Mouse (Mus musculus) midbrain, embryonic 10.5 days (tissue): ENCODE results near the gene Snap91. TPM values are rescaled to one million over a fixed set of nuclear protein-coding genes. Genes with fewer than 3 reads are reported as not detected.
A peak's percentile ranks its signal among the peaks of the same experiment; 100 is the strongest.

Experiments
- DNase-seq: peaks from one replicate; pipeline ENCODE4 v3.0.0-alpha.2; 2017; ENCODE audit warnings: low spot score
- H3K27ac ChIP-seq: fragments of 300-500 bp; sonication (generic); replicated peaks from 2 replicates; pipeline ENCODE4 v1.5.1; 2016; ENCODE audit warnings: mild to moderate bottlenecking
- H3K27me3 ChIP-seq: fragments of 300-500 bp; sonication (generic); 2 replicates; pipeline ENCODE4 v1.6.1; 2016; ENCODE audit warnings: low read depth, mild to moderate bottlenecking; ENCODE audit not compliant: poor library complexity, severe bottlenecking
- H3K36me3 ChIP-seq: fragments of 300-500 bp; sonication (generic); 2 replicates; pipeline ENCODE4 v1.6.1; 2016; ENCODE audit warnings: mild to moderate bottlenecking, moderate library complexity
- H3K4me1 ChIP-seq: fragments of 300-500 bp; sonication (generic); 2 replicates; pipeline ENCODE4 v1.6.1; 2016
- H3K4me3 ChIP-seq: fragments of 300-500 bp; sonication (generic); 2 replicates; pipeline ENCODE4 v1.5.1; 2016; ENCODE audit warnings: mild to moderate bottlenecking, moderate library complexity
- H3K9me3 ChIP-seq: fragments of 300-500 bp; sonication (generic); replicated peaks from 2 replicates; pipeline ENCODE4 v1.6.1; 2016; ENCODE audit warnings: mild to moderate bottlenecking
- WGBS: fragments of 180-500 bp; shearing (Covaris S2); methylation state at CpG from one replicate; pipeline ENCODE4 v1.1.7; 2016; 5-methylcytosine and 5-hydroxymethylcytosine counted together
- polyA plus RNA-seq: library from polyadenylated mRNA; unstranded; fragments of >200 nt; fragmentation: Nextera tagmentation; extraction: Ambion mirVana; gene quantifications from 2 replicates; pipeline ENCODE4 v1.2.1, GENCODE M21; 2016

Gene Snap91
- polyA plus RNA-seq, 1 experiment from 2014 or later, result 6.5 TPM

DNA sequence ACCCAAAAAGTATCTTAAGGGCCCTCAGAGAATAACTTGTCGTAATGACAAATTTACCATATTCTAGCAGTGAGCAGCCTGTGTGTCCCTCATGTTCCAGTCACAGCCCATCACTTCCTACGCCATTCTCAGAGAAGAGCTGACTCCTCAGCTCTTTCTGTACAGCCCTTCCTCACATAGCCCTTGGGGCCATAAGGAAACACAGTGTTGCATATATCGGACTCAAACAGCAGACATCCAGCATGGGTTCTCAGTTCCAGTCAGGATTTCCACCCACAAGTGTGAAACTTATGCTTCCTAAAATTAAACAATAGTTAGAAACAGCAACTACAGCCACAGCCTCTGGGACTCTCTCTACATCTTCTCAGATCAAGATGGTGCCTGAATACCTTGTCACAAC, 27.6 kb downstream of the Snap91 start:
- no peaks in the 10 kb centered on the region for H3K4me1 ChIP-seq
- H3K9me3 ChIP-seq, result no peaks in the 10 kb centered on the region
- no peak overlapping the region for H3K27ac ChIP-seq
- WGBS, result 92% methylated on average over 3 of the region's 3 CpGs
- no peak for DNase-seq
- no peaks in the 10 kb centered on the region for H3K36me3 ChIP-seq
- H3K27me3 ChIP-seq, result no peaks in the 10 kb centered on the region
- H3K4me3 ChIP-seq, result no peak overlapping the region

DNA sequence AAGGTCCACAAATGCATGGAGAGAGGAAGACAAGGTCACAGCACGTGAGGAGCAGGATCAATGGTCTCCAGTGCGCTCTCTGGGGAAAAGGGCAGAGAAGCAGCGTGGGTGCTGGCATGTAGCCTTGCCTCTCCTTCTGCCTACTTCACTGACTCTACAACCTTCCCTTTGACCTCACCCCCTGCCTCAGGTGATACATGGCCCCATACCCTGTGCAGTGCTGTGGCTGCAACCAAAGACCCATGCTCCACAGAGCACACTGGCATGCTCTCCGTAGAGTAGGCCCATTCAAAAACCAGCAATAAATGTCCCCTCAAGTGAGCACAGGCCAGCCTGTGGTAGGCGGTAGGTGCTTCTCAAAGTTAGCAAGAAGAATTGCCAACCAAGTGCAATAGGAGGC, 28.8 kb downstream of the Snap91 start:
- no peaks in the 10 kb centered on the region for H3K36me3 ChIP-seq
- no peaks in the 10 kb centered on the region for H3K4me1 ChIP-seq
- H3K4me3 ChIP-seq, result no peak overlapping the region
- no peak for DNase-seq
- WGBS, result 90% methylated on average over 5 of the region's 5 CpGs
- H3K27ac ChIP-seq, result no peak overlapping the region
- H3K9me3 ChIP-seq, result no peaks in the 10 kb centered on the region
- no peaks in the 10 kb centered on the region for H3K27me3 ChIP-seq

DNA sequence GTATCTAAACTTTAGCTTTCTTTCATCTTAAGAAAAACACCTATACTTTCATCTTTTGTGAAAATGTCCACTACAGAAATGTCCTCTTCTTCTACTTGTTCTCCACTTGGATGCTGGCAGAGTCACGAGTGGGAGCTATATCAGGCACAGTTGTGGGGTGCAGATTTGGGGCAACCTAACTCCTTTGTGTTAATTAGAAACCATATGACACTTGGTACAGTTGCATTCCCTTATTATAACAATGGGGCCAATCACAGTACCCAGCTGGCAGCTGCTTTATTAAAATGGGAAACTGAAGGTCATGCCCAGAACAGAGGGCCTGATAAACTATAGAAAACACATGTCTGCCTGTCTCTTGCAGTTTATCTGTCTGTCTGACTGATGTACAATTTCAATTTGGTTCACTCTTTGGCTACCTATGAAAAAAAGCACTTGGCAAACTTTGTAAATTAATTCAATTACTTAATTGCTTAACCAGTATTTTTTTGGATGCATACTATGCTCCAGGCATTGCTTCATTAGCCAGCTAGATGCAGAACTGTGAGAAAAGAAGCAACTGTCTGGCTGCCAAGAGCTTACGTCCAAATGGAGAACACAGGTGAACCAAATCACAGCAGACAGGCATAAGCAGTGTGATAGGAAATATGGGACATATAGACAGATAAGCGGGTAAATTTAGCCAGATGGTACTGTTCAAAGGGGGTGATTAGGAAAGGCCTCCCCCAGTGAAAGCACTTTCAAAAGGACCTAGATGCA, 29.8 kb downstream of the Snap91 start:
- H3K4me3 ChIP-seq, result no peak overlapping the region
- no peaks in the 10 kb centered on the region for H3K27me3 ChIP-seq
- H3K36me3 ChIP-seq, result no peaks in the 10 kb centered on the region
- no peaks in the 10 kb centered on the region for H3K9me3 ChIP-seq
- no peak for DNase-seq
- no peak overlapping the region for H3K27ac ChIP-seq
- WGBS, result 87% methylated on average over 3 of the region's 3 CpGs
- H3K4me1 ChIP-seq, result no peaks in the 10 kb centered on the region

DNA sequence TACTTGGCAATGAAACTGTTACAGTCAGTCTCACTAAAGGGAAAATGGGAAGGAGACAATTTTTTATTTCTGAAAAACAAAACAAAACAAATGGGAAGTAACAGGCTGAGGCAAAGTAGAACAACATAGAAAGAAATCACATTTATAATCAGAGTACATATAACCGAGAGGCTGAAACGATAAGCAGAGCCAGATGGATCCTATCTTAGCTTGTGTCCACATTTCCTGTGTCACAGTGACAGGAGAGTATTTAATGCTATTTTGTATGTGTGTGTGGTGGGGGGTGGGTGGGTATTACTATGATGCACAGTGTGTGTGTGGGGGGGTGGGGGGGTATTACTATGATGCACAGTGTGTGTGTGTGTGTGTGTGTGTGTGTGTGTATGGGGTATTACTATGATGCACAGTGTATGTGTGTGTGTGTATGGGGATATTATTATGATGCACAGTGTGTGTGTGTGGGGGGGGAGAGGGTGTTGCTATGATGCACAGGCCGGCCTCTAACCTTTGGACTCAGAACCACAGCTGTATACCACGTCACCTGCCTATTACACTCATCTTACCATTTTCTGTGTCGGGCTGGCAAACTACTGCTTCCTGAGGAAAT, 36.6 kb downstream of the Snap91 start:
- Histone ChIP-seq H3K27me3 (no peaks in the 10 kb centered on the region), H3K27ac (no peak overlapping the region), H3K4me3 (no peak overlapping the region), H3K4me1 (no peaks in the 10 kb centered on the region), H3K9me3 (no peaks in the 10 kb centered on the region), H3K36me3 (no peaks in the 10 kb centered on the region)
- WGBS, result 89% methylated on average over 5 of the region's 5 CpGs
- no peak for DNase-seq

DNA sequence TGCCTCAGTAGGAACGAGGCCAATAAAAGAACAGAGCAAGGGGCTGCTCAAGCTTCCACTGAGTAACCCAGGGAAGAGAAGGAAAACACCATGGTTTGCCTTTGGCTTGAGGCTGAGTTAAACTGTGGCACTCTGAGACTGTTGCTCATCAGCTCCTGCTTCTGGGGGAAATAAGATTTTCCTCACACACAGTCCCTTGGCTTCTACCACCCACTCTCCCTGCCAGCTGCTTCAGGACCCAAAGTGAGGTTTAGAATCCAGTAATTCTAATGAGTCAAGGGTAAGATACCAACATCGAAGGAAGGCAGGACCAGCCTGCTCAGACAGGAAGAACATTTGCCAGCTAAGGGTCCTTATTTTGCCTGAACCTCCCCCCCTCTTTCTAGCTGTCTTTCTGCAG, 50.7 kb downstream of the Snap91 start:
- Histone ChIP-seq H3K27ac (0 out of 2 replicates have a peak overlapping the region, but pooled peaks have one; percentile 28), H3K27me3 (no peaks in the 10 kb centered on the region), H3K4me3 (no peak overlapping the region), H3K9me3 (no peaks in the 10 kb centered on the region), H3K4me1 (peaks cover 16% of the 10 kb centered on the region), H3K36me3 (no peaks in the 10 kb centered on the region)
- no peak for DNase-seq
- WGBS, result 93% methylated on average over 2 of the region's 2 CpGs

DNA sequence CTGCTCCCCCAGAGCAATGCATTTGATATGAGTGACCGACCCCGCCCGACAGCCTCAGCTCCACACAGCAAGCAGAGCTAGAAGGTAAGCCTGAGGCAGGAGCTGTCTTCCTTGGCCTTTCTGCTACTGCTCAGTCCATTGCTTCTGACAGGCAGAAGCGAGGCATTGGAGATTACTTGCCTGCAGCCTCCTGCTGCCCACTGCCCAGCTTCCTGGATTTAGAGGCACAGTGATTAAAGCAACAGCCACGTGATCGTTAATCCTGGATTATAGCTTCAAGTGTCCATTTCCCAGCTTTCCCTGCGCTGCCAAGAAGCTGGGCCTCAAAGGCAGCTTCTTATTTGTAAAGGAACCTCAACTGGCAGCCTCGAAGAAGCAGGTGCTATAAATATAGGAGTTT, 51.4 kb downstream of the Snap91 start:
- Histone ChIP-seq H3K27me3 (no peaks in the 10 kb centered on the region), H3K27ac (0 out of 2 replicates have a peak overlapping the region, but pooled peaks have one; percentile 10), H3K9me3 (no peaks in the 10 kb centered on the region), H3K4me3 (no peak overlapping the region), H3K4me1 (peaks cover 16% of the 10 kb centered on the region), H3K36me3 (no peaks in the 10 kb centered on the region)
- DNase-seq, result peak; percentile 43
- 46% methylated on average over 8 of the region's 8 CpGs for WGBS

DNA sequence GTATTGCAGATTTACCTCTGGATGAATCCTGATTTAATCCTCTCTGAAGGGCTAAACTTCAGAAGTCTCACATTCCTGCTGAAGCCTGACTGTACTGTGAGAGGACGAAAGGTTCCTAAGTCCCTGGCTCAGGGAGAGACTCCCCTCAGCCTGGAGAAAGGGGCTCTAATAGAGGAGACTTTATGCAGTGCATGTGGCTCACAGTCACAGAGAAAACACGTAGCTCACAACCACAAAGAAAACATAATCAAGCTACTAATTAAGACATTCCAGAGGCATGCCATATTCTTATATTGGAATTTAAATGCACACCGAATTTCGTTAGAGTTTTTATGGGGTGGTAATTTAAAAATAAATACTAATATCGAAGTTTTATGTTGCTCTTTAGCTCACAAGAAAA, 61.1 kb downstream of the Snap91 start:
- H3K27ac ChIP-seq, result no peak overlapping the region
- no peaks in the 10 kb centered on the region for H3K9me3 ChIP-seq
- no peaks in the 10 kb centered on the region for H3K4me1 ChIP-seq
- no peak for DNase-seq
- no peaks in the 10 kb centered on the region for H3K27me3 ChIP-seq
- no peaks in the 10 kb centered on the region for H3K36me3 ChIP-seq
- H3K4me3 ChIP-seq, result no peak overlapping the region
- 79% methylated on average over 5 of the region's 5 CpGs for WGBS

DNA sequence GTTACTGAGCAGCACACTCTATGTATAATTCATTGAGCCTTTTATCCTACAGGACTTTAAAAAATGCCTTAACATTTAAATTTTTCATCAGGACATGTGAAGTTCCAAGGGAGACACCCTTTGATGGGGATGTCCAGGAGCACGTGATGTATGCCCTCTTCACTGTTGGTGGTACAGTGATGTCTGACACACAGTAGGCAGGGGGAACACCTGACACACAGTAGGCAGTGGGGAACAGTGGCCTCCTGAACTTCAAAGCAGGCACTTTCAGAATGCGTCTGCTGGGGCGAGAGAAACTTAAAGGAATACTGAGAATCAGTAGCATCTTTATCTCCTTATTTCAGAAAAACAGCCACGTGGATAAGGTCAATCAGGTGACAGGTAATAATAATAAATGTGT, 62.8 kb downstream of the Snap91 start:
- H3K27ac ChIP-seq, result no peak overlapping the region
- no peaks in the 10 kb centered on the region for H3K9me3 ChIP-seq
- peaks cover 15% of the 10 kb centered on the region for H3K4me1 ChIP-seq
- DNase-seq, result no peak
- H3K27me3 ChIP-seq, result no peaks in the 10 kb centered on the region
- H3K4me3 ChIP-seq, result no peak overlapping the region
- no peaks in the 10 kb centered on the region for H3K36me3 ChIP-seq
- 76% methylated on average over 4 of the region's 4 CpGs for WGBS

DNA sequence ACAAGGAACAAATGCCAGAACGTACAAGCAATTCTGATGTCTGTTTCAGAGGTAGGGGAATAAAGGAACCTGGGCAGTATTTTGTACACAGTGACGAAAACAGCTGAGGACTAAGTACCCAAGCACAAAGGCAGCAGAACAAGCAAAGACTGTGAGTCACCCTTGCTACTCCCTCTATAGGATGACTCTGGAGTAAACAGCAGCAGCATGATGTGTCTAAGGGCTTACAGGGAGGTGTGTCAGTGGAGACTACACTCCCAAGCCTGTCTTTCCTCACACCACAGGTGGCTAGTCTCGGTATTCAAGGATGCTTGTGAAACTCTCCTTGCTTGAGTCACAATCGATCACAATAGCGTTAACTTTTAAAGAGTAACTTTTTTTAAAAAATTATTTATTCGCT, 66.1 kb downstream of the Snap91 start:
- H3K27me3 ChIP-seq, result no peaks in the 10 kb centered on the region
- H3K27ac ChIP-seq, result no peak overlapping the region
- DNase-seq, result no peak
- H3K4me1 ChIP-seq, result peaks cover 15% of the 10 kb centered on the region
- H3K4me3 ChIP-seq, result no peak overlapping the region
- WGBS, result 77% methylated on average over 6 of the region's 6 CpGs
- H3K9me3 ChIP-seq, result no peaks in the 10 kb centered on the region
- no peaks in the 10 kb centered on the region for H3K36me3 ChIP-seq

DNA sequence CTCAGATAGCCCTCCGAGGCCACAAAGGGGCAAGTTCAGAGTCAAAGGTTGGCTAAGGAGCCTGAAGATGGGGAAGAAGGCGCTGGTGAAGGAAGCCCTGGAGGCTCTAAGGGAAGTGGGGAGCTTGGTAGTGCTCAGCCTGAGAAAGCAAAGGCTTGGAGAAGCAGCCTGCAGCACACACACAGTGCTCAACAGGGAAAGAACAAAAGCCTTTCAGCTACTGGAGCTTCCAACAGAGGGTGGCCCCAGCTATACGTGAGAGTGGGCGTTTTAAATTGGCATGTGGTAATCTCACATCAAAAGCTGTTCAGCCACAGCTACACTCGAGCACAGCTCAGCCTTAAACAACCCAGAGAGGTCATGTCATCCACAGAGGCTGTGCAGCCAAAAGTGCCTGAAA, 67.1 kb downstream of the Snap91 start:
- WGBS, result 22% methylated on average over 5 of the region's 5 CpGs
- Histone ChIP-seq H3K4me1 (peaks cover 15% of the 10 kb centered on the region), H3K27ac (peak overlapping the region; percentile 69), H3K27me3 (no peaks in the 10 kb centered on the region), H3K4me3 (no peak overlapping the region), H3K36me3 (no peaks in the 10 kb centered on the region), H3K9me3 (no peaks in the 10 kb centered on the region)
- peak; percentile 19 for DNase-seq

DNA sequence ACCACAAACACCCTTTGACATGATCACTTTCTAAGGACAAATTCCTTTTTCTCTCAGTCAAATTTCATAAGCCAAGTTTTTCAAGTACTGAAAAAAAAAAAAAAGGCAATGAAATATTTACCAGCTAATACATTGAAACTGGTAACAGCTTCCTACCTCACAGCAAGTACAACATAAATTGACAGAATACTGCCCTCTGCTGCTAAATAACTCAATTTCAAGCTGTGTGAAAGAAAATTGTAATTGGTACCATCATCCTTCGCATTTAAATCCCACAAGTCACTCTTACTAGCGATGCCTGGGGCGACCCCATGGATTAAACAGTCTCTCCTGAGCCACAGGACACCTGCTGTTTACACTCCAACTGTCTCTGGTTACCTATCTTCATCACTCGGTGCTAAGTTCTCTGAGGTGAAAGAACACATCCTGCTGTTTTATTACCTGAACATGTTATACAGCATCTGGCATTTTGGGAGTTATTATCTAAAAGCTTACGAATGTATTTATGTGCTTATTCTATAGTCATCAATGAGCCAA, 69.7 kb downstream of the Snap91 start:
- DNase-seq, result no peak
- Histone ChIP-seq H3K4me1 (peaks cover 15% of the 10 kb centered on the region), H3K4me3 (no peak overlapping the region), H3K36me3 (no peaks in the 10 kb centered on the region), H3K9me3 (no peaks in the 10 kb centered on the region), H3K27ac (no peak overlapping the region), H3K27me3 (no peaks in the 10 kb centered on the region)
- 52% methylated on average over 5 of the region's 5 CpGs for WGBS

DNA sequence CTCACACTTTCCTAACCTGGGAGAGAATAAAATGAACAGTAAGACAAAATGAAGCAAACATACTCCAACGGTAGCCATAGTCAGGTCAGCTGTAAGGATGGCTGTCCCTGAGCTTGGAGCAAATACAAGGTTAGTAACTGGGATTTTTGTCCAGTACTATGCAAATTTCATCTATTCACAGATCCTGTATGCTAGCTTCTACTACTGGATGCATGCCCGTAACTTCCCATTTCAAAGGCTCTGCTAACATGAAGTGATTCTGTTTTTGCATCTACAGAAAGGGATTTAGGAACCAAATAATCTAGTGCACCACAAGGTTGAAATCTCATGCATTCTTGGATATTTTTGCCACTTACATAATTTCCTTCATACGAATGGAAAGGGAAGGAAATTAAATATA, 70.2 kb downstream of the Snap91 start:
- H3K9me3 ChIP-seq, result no peaks in the 10 kb centered on the region
- H3K27me3 ChIP-seq, result no peaks in the 10 kb centered on the region
- WGBS, result 82% methylated on average over 3 of the region's 3 CpGs
- H3K4me1 ChIP-seq, result peaks cover 15% of the 10 kb centered on the region
- H3K27ac ChIP-seq, result no peak overlapping the region
- no peaks in the 10 kb centered on the region for H3K36me3 ChIP-seq
- no peak overlapping the region for H3K4me3 ChIP-seq
- DNase-seq, result no peak

DNA sequence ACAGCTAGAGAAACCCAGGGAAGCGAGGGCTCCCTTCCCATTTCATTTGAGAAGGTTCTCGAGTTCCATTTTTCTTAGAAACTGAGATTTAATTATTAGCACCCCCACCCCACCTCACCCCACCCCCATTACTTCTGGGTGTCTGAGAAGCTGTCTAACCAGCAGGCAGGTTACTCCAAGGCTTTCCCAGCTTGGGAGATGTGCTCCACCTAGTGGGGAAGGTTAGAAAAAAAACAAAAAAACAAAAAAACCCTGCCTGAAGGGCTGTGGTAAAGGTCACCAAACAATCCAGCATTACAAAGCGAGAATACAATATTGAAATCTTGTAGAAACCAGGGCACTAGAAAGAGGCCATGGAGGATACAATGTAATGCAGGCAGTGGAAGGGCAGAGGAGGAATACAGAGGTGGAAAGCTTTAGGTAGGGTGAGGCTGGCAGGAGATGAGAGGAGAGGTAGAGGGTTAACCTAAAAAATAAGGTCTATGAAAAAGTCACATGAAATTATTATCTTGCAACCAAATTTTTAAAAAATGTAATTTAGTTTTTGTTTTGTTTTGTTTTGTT, 79.8 kb downstream of the Snap91 start:
- H3K27ac ChIP-seq, result no peak overlapping the region
- H3K4me3 ChIP-seq, result no peak overlapping the region
- DNase-seq, result no peak
- H3K27me3 ChIP-seq, result no peaks in the 10 kb centered on the region
- 24% methylated on average over 3 of the region's 3 CpGs for WGBS
- no peaks in the 10 kb centered on the region for H3K36me3 ChIP-seq
- H3K9me3 ChIP-seq, result no peaks in the 10 kb centered on the region
- H3K4me1 ChIP-seq, result no peaks in the 10 kb centered on the region
